Mouse (Mus musculus): Measurements from ENCODE around the gene Pla2g7. TPM values are rescaled to one million over a fixed set of nuclear protein-coding genes. Genes with fewer than 3 reads are reported as not detected.

Pla2g7 gene
- polyA plus RNA-seq, 1 experiment: 2.9 TPM

DNA sequence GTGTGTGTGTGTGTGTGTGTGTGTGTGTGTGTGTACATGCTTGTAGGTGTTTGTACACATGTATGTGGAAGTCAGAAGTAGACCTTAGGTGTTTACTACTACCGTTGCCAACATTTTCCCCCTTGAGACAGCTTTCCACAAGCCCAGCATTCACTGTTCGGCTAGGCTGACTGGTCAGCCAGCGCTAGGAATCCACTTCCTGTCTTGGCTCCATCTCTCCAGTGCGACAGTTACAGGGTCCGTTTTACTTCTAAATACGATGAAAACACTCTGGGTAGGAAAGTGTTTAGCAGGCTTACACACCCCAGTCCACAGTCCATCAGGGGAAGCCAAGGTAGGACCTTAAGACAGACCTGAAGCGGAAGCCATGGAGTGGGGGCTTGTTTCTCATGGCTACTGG, 16.9 kb downstream of the Pla2g7 start:
- Histone ChIP-seq H3K36me3 (ENCODE audit: control insufficient read depth, insufficient read depth) (no peaks in the 10 kb centered on the region), H3K79me2 (ENCODE audit: control insufficient read depth, insufficient read depth) (no peaks in the 10 kb centered on the region), H3K4me3 (ENCODE audit: insufficient read depth, poor library complexity, severe bottlenecking) (no peak overlapping the region), H3K79me3 (ENCODE audit: low read depth) (no peaks in the 10 kb centered on the region), H3K27me3 (ENCODE audit: control insufficient read depth, insufficient read depth, insufficient read length) (no peaks in the 10 kb centered on the region), H3ac (ENCODE audit: control insufficient read depth, insufficient read length, low read depth) (no peak overlapping the region)
- TF ChIP-seq MYOD1 (IDR thresholded peaks at IDR 0.05; ENCODE audit: control insufficient read depth, insufficient read length, low read depth): no peak
- no peak for TF ChIP-seq USF1 (IDR thresholded peaks at IDR 0.05; ENCODE audit: low read depth)
- TF ChIP-seq CEBPB (IDR thresholded peaks at IDR 0.05; ENCODE audit: low read depth): no peak
- no peak for TF ChIP-seq MAX (IDR thresholded peaks at IDR 0.05)
- no peak for TF ChIP-seq MYOG (IDR thresholded peaks at IDR 0.05; ENCODE audit: control insufficient read depth, extremely low read depth, insufficient read length)
- no peak for TF ChIP-seq FOSL1 (IDR thresholded peaks at IDR 0.05; ENCODE audit: insufficient read depth, low read length, poor library complexity, severe bottlenecking)
- TF ChIP-seq CTCF (IDR thresholded peaks at IDR 0.05; ENCODE audit: control insufficient read depth, insufficient read depth, insufficient read length): no peak

GRCm38 (mm10) chr17:43587278-43587677, 19.4 kb downstream of the Pla2g7 start:
- Histone ChIP-seq H3K36me3 (ENCODE audit: control insufficient read depth, insufficient read depth) (no peaks in the 10 kb centered on the region), H3K79me2 (ENCODE audit: control insufficient read depth, insufficient read depth) (no peaks in the 10 kb centered on the region), H3ac (ENCODE audit: control insufficient read depth, insufficient read length, low read depth) (no peak overlapping the region), H3K79me3 (ENCODE audit: low read depth) (no peaks in the 10 kb centered on the region), H3K4me3 (ENCODE audit: insufficient read depth, poor library complexity, severe bottlenecking) (no peak overlapping the region), H3K27me3 (ENCODE audit: control insufficient read depth, insufficient read depth, insufficient read length) (no peaks in the 10 kb centered on the region)
- TF ChIP-seq MAX (IDR thresholded peaks at IDR 0.05): no peak
- TF ChIP-seq CEBPB (IDR thresholded peaks at IDR 0.05; ENCODE audit: low read depth): no peak
- no peak for TF ChIP-seq MYOG (IDR thresholded peaks at IDR 0.05; ENCODE audit: control insufficient read depth, extremely low read depth, insufficient read length)
- TF ChIP-seq CTCF (IDR thresholded peaks at IDR 0.05; ENCODE audit: control insufficient read depth, insufficient read depth, insufficient read length): no peak
- TF ChIP-seq MYOD1 (IDR thresholded peaks at IDR 0.05; ENCODE audit: control insufficient read depth, insufficient read length, low read depth): no peak
- TF ChIP-seq USF1 (IDR thresholded peaks at IDR 0.05; ENCODE audit: low read depth): no peak
- no peak for TF ChIP-seq FOSL1 (IDR thresholded peaks at IDR 0.05; ENCODE audit: insufficient read depth, low read length, poor library complexity, severe bottlenecking)

- Histone ChIP-seq H3K79me3 (ENCODE audit: low read depth) (no peaks in the 10 kb centered on the region), H3K79me2 (ENCODE audit: control insufficient read depth, insufficient read depth) (no peaks in the 10 kb centered on the region), H3K36me3 (ENCODE audit: control insufficient read depth, insufficient read depth) (no peaks in the 10 kb centered on the region), H3K27me3 (ENCODE audit: control insufficient read depth, insufficient read depth, insufficient read length) (no peaks in the 10 kb centered on the region), H3K4me3 (ENCODE audit: insufficient read depth, poor library complexity, severe bottlenecking) (no peak overlapping the region), H3ac (ENCODE audit: control insufficient read depth, insufficient read length, low read depth) (no peak overlapping the region)
- TF ChIP-seq FOSL1 (IDR thresholded peaks at IDR 0.05; ENCODE audit: insufficient read depth, low read length, poor library complexity, severe bottlenecking) (no peak), USF1 (IDR thresholded peaks at IDR 0.05; ENCODE audit: low read depth) (no peak), CTCF (IDR thresholded peaks at IDR 0.05; ENCODE audit: control insufficient read depth, insufficient read depth, insufficient read length) (no peak), MYOD1 (IDR thresholded peaks at IDR 0.05; ENCODE audit: control insufficient read depth, insufficient read length, low read depth) (no peak), CEBPB (IDR thresholded peaks at IDR 0.05; ENCODE audit: low read depth) (no peak), MYOG (IDR thresholded peaks at IDR 0.05; ENCODE audit: control insufficient read depth, extremely low read depth, insufficient read length) (no peak), MAX (IDR thresholded peaks at IDR 0.05) (no peak)
Observed at GRCm38 (mm10) chr17:43589750-43590149, 21.9 kb downstream of the Pla2g7 start.

GRCm38 (mm10) chr17:43590531-43590930, 22.6 kb downstream of the Pla2g7 start:
- H3K27me3 ChIP-seq (ENCODE audit: control insufficient read depth, insufficient read depth, insufficient read length): no peaks in the 10 kb centered on the region
- TF ChIP-seq USF1 (IDR thresholded peaks at IDR 0.05; ENCODE audit: low read depth): no peak
- TF ChIP-seq CTCF (IDR thresholded peaks at IDR 0.05; ENCODE audit: control insufficient read depth, insufficient read depth, insufficient read length): no peak
- no peak for TF ChIP-seq FOSL1 (IDR thresholded peaks at IDR 0.05; ENCODE audit: insufficient read depth, low read length, poor library complexity, severe bottlenecking)
- TF ChIP-seq MYOG (IDR thresholded peaks at IDR 0.05; ENCODE audit: control insufficient read depth, extremely low read depth, insufficient read length): no peak
- no peak for TF ChIP-seq MYOD1 (IDR thresholded peaks at IDR 0.05; ENCODE audit: control insufficient read depth, insufficient read length, low read depth)
- TF ChIP-seq MAX (IDR thresholded peaks at IDR 0.05): no peak
- TF ChIP-seq CEBPB (IDR thresholded peaks at IDR 0.05; ENCODE audit: low read depth): no peak
- no peak overlapping the region for H3K4me3 ChIP-seq (ENCODE audit: insufficient read depth, poor library complexity, severe bottlenecking)
- H3ac ChIP-seq (ENCODE audit: control insufficient read depth, insufficient read length, low read depth): no peak overlapping the region
- no peaks in the 10 kb centered on the region for H3K79me2 ChIP-seq (ENCODE audit: control insufficient read depth, insufficient read depth)
- H3K36me3 ChIP-seq (ENCODE audit: control insufficient read depth, insufficient read depth): no peaks in the 10 kb centered on the region
- no peaks in the 10 kb centered on the region for H3K79me3 ChIP-seq (ENCODE audit: low read depth)

GRCm38 (mm10) chr17:43592296-43593291, 24.7 kb downstream of the Pla2g7 start:
- Histone ChIP-seq H3K36me3 (ENCODE audit: control insufficient read depth, insufficient read depth) (no peaks in the 10 kb centered on the region), H3K79me2 (ENCODE audit: control insufficient read depth, insufficient read depth) (no peaks in the 10 kb centered on the region), H3K4me3 (ENCODE audit: insufficient read depth, poor library complexity, severe bottlenecking) (no peak overlapping the region), H3K79me3 (ENCODE audit: low read depth) (no peaks in the 10 kb centered on the region), H3ac (ENCODE audit: control insufficient read depth, insufficient read length, low read depth) (no peak overlapping the region), H3K27me3 (ENCODE audit: control insufficient read depth, insufficient read depth, insufficient read length) (no peaks in the 10 kb centered on the region)
- TF ChIP-seq MAX (IDR thresholded peaks at IDR 0.05) (no peak), CEBPB (IDR thresholded peaks at IDR 0.05; ENCODE audit: low read depth) (no peak), USF1 (IDR thresholded peaks at IDR 0.05; ENCODE audit: low read depth) (no peak), FOSL1 (IDR thresholded peaks at IDR 0.05; ENCODE audit: insufficient read depth, low read length, poor library complexity, severe bottlenecking) (no peak), CTCF (IDR thresholded peaks at IDR 0.05; ENCODE audit: control insufficient read depth, insufficient read depth, insufficient read length) (no peak), MYOD1 (IDR thresholded peaks at IDR 0.05; ENCODE audit: control insufficient read depth, insufficient read length, low read depth) (no peak), MYOG (IDR thresholded peaks at IDR 0.05; ENCODE audit: control insufficient read depth, extremely low read depth, insufficient read length) (no peak)

Measured in C2C12 (cell line).